Mouse (Mus musculus) thymus, adult 2 months (tissue): ENCODE measurements around the gene Capn13.

Experiments
- CTCF ChIP-seq: fragments of 200-500 bp; IDR thresholded peaks from 2 replicates; pipeline ENCODE4 v1.5.1; 2012; ENCODE audit warnings: mild to moderate bottlenecking, control low read depth, low read length, moderate library complexity, borderline replicate concordance; ENCODE audit not compliant: control insufficient read depth, poor library complexity, insufficient read depth; ENCODE audit errors: extremely low read depth
- POLR2A ChIP-seq: fragments of 200-500 bp; IDR thresholded peaks from 2 replicates; pipeline ENCODE4 v1.6.1; 2012; ENCODE audit warnings: mild to moderate bottlenecking, low read length, control low read depth, moderate library complexity; ENCODE audit not compliant: control insufficient read depth, poor library complexity, insufficient read depth; ENCODE audit errors: extremely low read depth

DNA sequence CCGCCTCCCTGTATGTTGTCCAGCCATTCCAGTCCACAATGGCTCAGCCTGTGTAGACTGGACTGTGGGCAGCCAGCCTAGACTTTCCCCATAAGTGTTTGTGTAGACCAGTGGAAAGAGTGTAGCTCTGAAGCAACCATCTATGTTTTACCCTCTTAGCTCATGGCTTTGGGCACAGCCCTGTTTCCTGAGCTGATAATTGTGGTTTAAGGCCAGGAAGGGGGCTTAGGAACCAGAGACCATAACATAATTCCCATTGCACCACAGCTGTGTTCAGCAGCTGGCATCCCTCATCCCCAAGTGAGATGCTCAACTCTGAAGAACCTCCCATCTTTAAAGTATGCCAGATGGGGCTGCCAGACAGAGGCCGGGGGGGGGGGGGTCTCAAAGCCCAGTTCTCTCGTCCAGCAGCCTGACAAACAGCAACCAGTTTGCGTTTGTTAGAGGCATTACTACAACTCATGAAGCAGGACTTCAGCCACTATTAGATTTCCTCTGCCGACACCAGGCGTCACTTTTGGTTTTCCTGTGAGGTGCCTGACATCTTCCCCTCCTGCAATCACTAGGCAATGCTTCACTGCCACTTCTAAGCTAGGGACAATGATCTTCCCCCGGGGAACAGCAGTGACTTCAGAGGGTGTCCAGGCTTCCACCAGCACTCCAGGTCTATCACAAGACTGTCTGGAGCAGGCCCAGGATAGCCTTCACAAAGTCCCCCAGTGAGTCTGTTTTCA lies 100.4 kb downstream of the Capn13 start:
- TF ChIP-seq CTCF (no peak), POLR2A (no peak)
